Mouse (Mus musculus) thymus, adult 2 months (tissue): ENCODE measurements around the gene Celf2. TPM values are rescaled to one million over a fixed set of nuclear protein-coding genes. Genes with fewer than 3 reads are reported as not detected.

Experiments
- DNase-seq: peaks from one replicate; pipeline ENCODE4 v3.0.0; 2021
- H3K27ac ChIP-seq: fragments of 200-500 bp; 2 replicates; pipeline ENCODE4 v1.5.1; 2012; ENCODE audit warnings: low read length, control low read depth; ENCODE audit not compliant: control insufficient read depth, insufficient read depth
- H3K27me3 ChIP-seq: fragments of 200-500 bp; 2 replicates; pipeline ENCODE4 v1.6.1; 2012; ENCODE audit warnings: mild to moderate bottlenecking, low read length, moderate library complexity, mixed read lengths; ENCODE audit not compliant: control insufficient read depth, insufficient read depth
- H3K36me3 ChIP-seq: fragments of 200-500 bp; 2 replicates; pipeline ENCODE4 v1.6.1; 2012; ENCODE audit warnings: mild to moderate bottlenecking, low read length, moderate library complexity; ENCODE audit not compliant: control insufficient read depth, insufficient read depth
- H3K4me1 ChIP-seq: fragments of 200-500 bp; replicated peaks from 2 replicates; pipeline ENCODE4 v1.6.1; 2012; ENCODE audit warnings: low read length; ENCODE audit not compliant: control insufficient read depth, insufficient read depth
- H3K4me3 ChIP-seq: fragments of 200-500 bp; 2 replicates; pipeline ENCODE4 v1.5.1; 2012; ENCODE audit warnings: mild to moderate bottlenecking, low read length, control low read depth, moderate library complexity; ENCODE audit not compliant: control insufficient read depth, insufficient read depth
- CTCF ChIP-seq: fragments of 200-500 bp; IDR thresholded peaks from 2 replicates; pipeline ENCODE4 v1.5.1; 2012; ENCODE audit warnings: mild to moderate bottlenecking, control low read depth, low read length, moderate library complexity, borderline replicate concordance; ENCODE audit not compliant: control insufficient read depth, poor library complexity, insufficient read depth; ENCODE audit errors: extremely low read depth
- POLR2A ChIP-seq: fragments of 200-500 bp; IDR thresholded peaks from 2 replicates; pipeline ENCODE4 v1.6.1; 2012; ENCODE audit warnings: mild to moderate bottlenecking, low read length, control low read depth, moderate library complexity; ENCODE audit not compliant: control insufficient read depth, poor library complexity, insufficient read depth; ENCODE audit errors: extremely low read depth
- WGBS: fragments of 180-500 bp; shearing (Covaris S2); methylation state at CpG from one replicate; pipeline ENCODE4 v1.1.7; 2018; 5-methylcytosine and 5-hydroxymethylcytosine counted together
- polyA plus RNA-seq: library from polyadenylated mRNA; depleted of rRNA; stranded (reverse); fragments of >200 nt; gene quantifications from 2 replicates; pipeline ENCODE4 v1.2.3, GENCODE M21; 2012

The Celf2 gene
- polyA plus RNA-seq, 1 experiment: 214 TPM

GRCm38 (mm10) chr2:7395935-7396334 lies 113.4 kb downstream of the Celf2 start:
- Histone ChIP-seq H3K4me3 (no peak overlapping the region), H3K27me3 (no peaks in the 10 kb centered on the region), H3K4me1 (no peaks in the 10 kb centered on the region), H3K36me3 (no peaks in the 10 kb centered on the region), H3K27ac (no peak overlapping the region)
- DNase-seq: no peak
- TF ChIP-seq CTCF (no peak), POLR2A (no peak)
- 62% methylated on average over 8 of the region's 8 CpGs for WGBS

GRCm38 (mm10) chr2:7395473-7395872 lies 113.9 kb downstream of the Celf2 start:
- Histone ChIP-seq H3K4me3 (no peak overlapping the region), H3K27ac (no peak overlapping the region)

GRCm38 (mm10) chr2:7392500-7392899 lies 116.9 kb downstream of the Celf2 start:
- WGBS: 91% methylated on average over 2 of the region's 2 CpGs
- Histone ChIP-seq H3K27ac (no peak overlapping the region), H3K4me1 (no peaks in the 10 kb centered on the region), H3K36me3 (no peaks in the 10 kb centered on the region), H3K4me3 (no peak overlapping the region), H3K27me3 (no peaks in the 10 kb centered on the region)
- no peak for TF ChIP-seq CTCF
- TF ChIP-seq POLR2A: no peak
- DNase-seq: no peak

More at GRCm38 (mm10) chr2:7395473-7395872, 113.9 kb downstream of the Celf2 start:
- no peak for DNase-seq
- 83% methylated on average over 7 of the region's 7 CpGs for WGBS
- H3K36me3 ChIP-seq: no peaks in the 10 kb centered on the region
- TF ChIP-seq CTCF: no peak
- TF ChIP-seq POLR2A: no peak
- no peaks in the 10 kb centered on the region for H3K27me3 ChIP-seq
- no peaks in the 10 kb centered on the region for H3K4me1 ChIP-seq

- no peaks in the 10 kb centered on the region for H3K36me3 ChIP-seq
- TF ChIP-seq POLR2A (no peak), CTCF (no peak)
- 83% methylated on average over 5 of the region's 5 CpGs for WGBS
- no peak overlapping the region for H3K4me3 ChIP-seq
- H3K4me1 ChIP-seq: no peaks in the 10 kb centered on the region
- DNase-seq: no peak
- H3K27me3 ChIP-seq: no peaks in the 10 kb centered on the region
- no peak overlapping the region for H3K27ac ChIP-seq
These were observed 120.1 kb downstream of the Celf2 start for GRCm38 (mm10) chr2:7389264-7389663.

GRCm38 (mm10) chr2:7378736-7379135 lies 130.6 kb downstream of the Celf2 start:
- no peaks in the 10 kb centered on the region for H3K27me3 ChIP-seq
- DNase-seq: no peak
- no peak overlapping the region for H3K4me3 ChIP-seq
- TF ChIP-seq CTCF: no peak
- no peak for TF ChIP-seq POLR2A
- 69% methylated on average over 1 of the region's 1 CpGs for WGBS
- H3K36me3 ChIP-seq: no peaks in the 10 kb centered on the region
- H3K4me1 ChIP-seq: no peaks in the 10 kb centered on the region
- no peak overlapping the region for H3K27ac ChIP-seq

- Histone ChIP-seq H3K36me3 (no peaks in the 10 kb centered on the region), H3K27me3 (no peaks in the 10 kb centered on the region), H3K4me3 (no peak overlapping the region), H3K27ac (no peak overlapping the region), H3K4me1 (no peaks in the 10 kb centered on the region)
- 97% methylated on average over 1 of the region's 1 CpGs for WGBS
- no peak for DNase-seq
- no peak for TF ChIP-seq POLR2A
- TF ChIP-seq CTCF: no peak
These were observed 131.5 kb downstream of the Celf2 start for GRCm38 (mm10) chr2:7377878-7378277.

- no peak overlapping the region for H3K27ac ChIP-seq
- no peaks in the 10 kb centered on the region for H3K4me1 ChIP-seq
These were observed 141.6 kb downstream of the Celf2 start for GRCm38 (mm10) chr2:7367738-7368137.

More at GRCm38 (mm10) chr2:7367738-7368137, 141.6 kb downstream of the Celf2 start:
- DNase-seq: no peak
- TF ChIP-seq POLR2A: no peak
- TF ChIP-seq CTCF: no peak
- no peaks in the 10 kb centered on the region for H3K36me3 ChIP-seq
- no peaks in the 10 kb centered on the region for H3K27me3 ChIP-seq
- no peak overlapping the region for H3K4me3 ChIP-seq
- 91% methylated on average over 4 of the region's 4 CpGs for WGBS
